Mouse (Mus musculus) stomach, embryonic 14.5 days (tissue): ENCODE results near the gene Asz1. TPM values are rescaled to one million over a fixed set of nuclear protein-coding genes. Genes with fewer than 3 reads are reported as not detected.

ENCODE experiments used
- ATAC-seq: fragments of 200-750 bp; cut with Nextera tagmentation; 2 replicates; pipeline ENCODE4 v1.8.0; 2017; ENCODE audit warnings: low read depth, moderate TSS enrichment; ENCODE audit not compliant: insufficient number of reproducible peaks, insufficient read depth, low FRiP score
- H3K27ac ChIP-seq: fragments of 300-500 bp; sonication (generic); 2 replicates; pipeline ENCODE4 v1.5.1; 2014; ENCODE audit warnings: mild to moderate bottlenecking, low read length, moderate library complexity, mixed read lengths
- H3K27me3 ChIP-seq: fragments of 300-500 bp; sonication (generic); 2 replicates; pipeline ENCODE4 v1.6.1; 2014; ENCODE audit warnings: low read length, control low read depth, mixed read lengths; ENCODE audit not compliant: control insufficient read depth, insufficient read depth
- H3K36me3 ChIP-seq: fragments of 300-500 bp; sonication (generic); 2 replicates; pipeline ENCODE4 v1.6.1; 2014; ENCODE audit warnings: mild to moderate bottlenecking, control low read depth, low read length, moderate library complexity, mixed read lengths; ENCODE audit not compliant: control insufficient read depth, insufficient read depth
- H3K4me1 ChIP-seq: fragments of 300-500 bp; sonication (generic); 2 replicates; pipeline ENCODE4 v1.6.1; 2014; ENCODE audit warnings: low read length, control low read depth, mixed read lengths; ENCODE audit not compliant: control insufficient read depth, insufficient read depth
- H3K4me2 ChIP-seq: fragments of 300-500 bp; sonication (generic); replicated peaks from 2 replicates; pipeline ENCODE4 v1.6.1; 2014; ENCODE audit warnings: low read depth, low read length, control low read depth
- H3K4me3 ChIP-seq: fragments of 300-500 bp; sonication (generic); 2 replicates; pipeline ENCODE4 v1.5.1; 2014; ENCODE audit warnings: low read depth, low read length, control low read depth
- H3K9ac ChIP-seq: fragments of 300-500 bp; sonication (generic); replicated peaks from 2 replicates; pipeline ENCODE4 v1.6.1; 2014; ENCODE audit warnings: low read depth, mild to moderate bottlenecking, control low read depth, low read length, moderate library complexity, mixed read lengths
- H3K9me3 ChIP-seq: fragments of 300-500 bp; sonication (generic); 2 replicates; pipeline ENCODE4 v1.6.1; 2016; ENCODE audit warnings: low read depth, low read length, control low read depth; ENCODE audit not compliant: control insufficient read depth
- WGBS: fragments of 180-500 bp; shearing (Covaris S2); extraction: QIAGEN DNeasy Blood & Tissue Kit; methylation state at CpG from one replicate; pipeline ENCODE4 v1.1.7; 2014; 5-methylcytosine and 5-hydroxymethylcytosine counted together
- polyA plus RNA-seq: library from polyadenylated mRNA; unstranded; fragments of >200 nt; fragmentation: Nextera tagmentation; extraction: Ambion mirVana; gene quantifications from 2 replicates; pipeline ENCODE4 v1.2.1, GENCODE M21; 2014

Asz1 gene
- polyA plus RNA-seq, 1 experiment from 2014 or later, result 0.14 TPM

- H3K9ac ChIP-seq, result no peak overlapping the region
- peaks cover 17% of the 10 kb centered on the region for H3K27me3 ChIP-seq
- H3K36me3 ChIP-seq, result no peaks in the 10 kb centered on the region
- no peak overlapping the region for H3K27ac ChIP-seq
- H3K4me3 ChIP-seq, result peak overlapping the region; percentile 46
- 15% methylated on average over 12 of the region's 12 CpGs for WGBS
- peak overlapping the region; percentile 88 for H3K4me2 ChIP-seq
- no peaks in the 10 kb centered on the region for H3K9me3 ChIP-seq
- H3K4me1 ChIP-seq, result peaks cover 8% of the 10 kb centered on the region
- ATAC-seq, result no peak
These were observed 77.9 kb downstream of the Asz1 start for GRCm38 (mm10) chr6:18030868-18031508.

- H3K27ac ChIP-seq, result no peak within 1 kb of the TSS
- H3K27me3 ChIP-seq, result peaks cover 17% of the 10 kb centered on the region
These were observed 78.9 kb downstream of the Asz1 start, which contains the start of gene Wnt2 for GRCm38 (mm10) chr6:18029746-18030656. Wnt2 (minus strand) TSS chr6:18030585.

GRCm38 (mm10) chr6:18024133-18024794, 84.6 kb downstream of the Asz1 start:
- H3K27me3 ChIP-seq, result peaks cover 3% of the 10 kb centered on the region; the same call in 1 of the 2 replicates
- H3K4me2 ChIP-seq, result no peak overlapping the region
- no peak overlapping the region for H3K27ac ChIP-seq
- no peak for ATAC-seq
- H3K4me1 ChIP-seq, result no peaks in the 10 kb centered on the region
- 83% methylated on average over 8 of the region's 8 CpGs for WGBS
- H3K36me3 ChIP-seq, result no peaks in the 10 kb centered on the region
- no peak overlapping the region for H3K4me3 ChIP-seq
- no peaks in the 10 kb centered on the region for H3K9me3 ChIP-seq
- H3K9ac ChIP-seq, result no peak overlapping the region

More at GRCm38 (mm10) chr6:18029746-18030656, 78.9 kb downstream of the Asz1 start, which contains the start of gene Wnt2:
- Histone ChIP-seq H3K36me3 (no peaks in the 10 kb centered on the region), H3K9me3 (no peaks in the 10 kb centered on the region), H3K9ac (no peak within 1 kb of the TSS; the same call in 1 of the 2 replicates), H3K4me2 (peak within 1 kb of the TSS; percentile 88), H3K4me3 (peak within 1 kb of the TSS; percentile 46), H3K4me1 (peaks cover 8% of the 10 kb centered on the region)
- peak; percentile 59; the same call in 1 of the 2 replicates for ATAC-seq
- 1% methylated on average over 46 of the region's 47 CpGs for WGBS

- WGBS, result 67% methylated on average over 7 of the region's 7 CpGs
- Histone ChIP-seq H3K9ac (no peak overlapping the region), H3K4me2 (no peak overlapping the region), H3K4me1 (no peaks in the 10 kb centered on the region), H3K27ac (no peak overlapping the region), H3K4me3 (no peak overlapping the region), H3K36me3 (no peaks in the 10 kb centered on the region), H3K27me3 (no peaks in the 10 kb centered on the region), H3K9me3 (no peaks in the 10 kb centered on the region)
- ATAC-seq, result no peak
These were observed 95.5 kb downstream of the Asz1 start for GRCm38 (mm10) chr6:18013346-18013745.

- Histone ChIP-seq H3K4me1 (no peaks in the 10 kb centered on the region), H3K27ac (no peak overlapping the region), H3K4me2 (no peak overlapping the region), H3K9me3 (no peaks in the 10 kb centered on the region), H3K4me3 (no peak overlapping the region), H3K36me3 (no peaks in the 10 kb centered on the region), H3K27me3 (no peaks in the 10 kb centered on the region), H3K9ac (no peak overlapping the region)
- 59% methylated on average over 3 of the region's 3 CpGs for WGBS
- no peak for ATAC-seq
These were observed 101.5 kb downstream of the Asz1 start for GRCm38 (mm10) chr6:18007356-18007755.

GRCm38 (mm10) chr6:18002065-18002464, 106.8 kb downstream of the Asz1 start:
- Histone ChIP-seq H3K9me3 (no peaks in the 10 kb centered on the region), H3K36me3 (no peaks in the 10 kb centered on the region), H3K4me2 (no peak overlapping the region), H3K27me3 (no peaks in the 10 kb centered on the region), H3K9ac (no peak overlapping the region), H3K4me1 (no peaks in the 10 kb centered on the region), H3K4me3 (no peak overlapping the region), H3K27ac (no peak overlapping the region)
- ATAC-seq, result no peak
- WGBS, result 87% methylated on average over 6 of the region's 6 CpGs

Other genes starting within 250 kb of the Asz1 start
- gene Wnt2, start 78.5 kb downstream of the Asz1 start, polyA plus RNA-seq, result 3.1 and 3.8 TPM in 2 replicates
- gene Cftr, start 61.6 kb upstream of the Asz1 start, polyA plus RNA-seq, result 4.7 and 4.8 TPM in 2 replicates